Mouse (Mus musculus) spleen, adult 2 months (tissue): ENCODE measurements around the gene Trim65.

Experiments used
- CTCF ChIP-seq: fragments of 200-500 bp; IDR thresholded peaks from 2 replicates; pipeline ENCODE4 v1.5.1; 2011; ENCODE audit warnings: mild to moderate bottlenecking, inconsistent platforms; ENCODE audit not compliant: insufficient read depth, insufficient read length, insufficient replicate concordance; ENCODE audit errors: extremely low read depth
- POLR2A ChIP-seq: fragments of 200-500 bp; IDR thresholded peaks from 2 replicates; pipeline ENCODE4 v1.6.1; 2011; ENCODE audit warnings: low read depth, low read length, inconsistent platforms

- TF ChIP-seq CTCF (no peak), POLR2A (no peak)
Observed at GRCm38 (mm10) chr11:116104006-116104646, 26.8 kb downstream of the Trim65 start.
